17 mouse cellular contexts compared by ENCODE assay signal in genomic region chr3:94680783-94681182, GRCm38 (mm10). TPM values are rescaled to one million over a fixed set of nuclear protein-coding genes. Genes with fewer than 3 reads are reported as not detected.
A peak's percentile ranks its signal among the peaks of the same experiment; 100 is the strongest.
DNase-seq lines count a peak whose midpoint lies in the region; ATAC-seq and TF ChIP-seq lines count a peak whose summit lies in the region.
"Had no signal": no experiment of that assay in that cellular context is flagged by ENCODE, and none has a peak within 500 bp of the region (broad histone marks: within the 10 kb centered on the region; RNA-seq: fewer than 3 reads in every experiment).

No protein-coding gene starts in this region.

- ATAC-seq in liver, embryonic 11.5 days (replicated peaks; ENCODE audit: low FRiP score), result no peak
- peak; percentile 85 for ATAC-seq in stomach, postnatal 0 days (ENCODE audit: low FRiP score, low TSS enrichment)
- ATAC-seq in activated CD4-positive, CD25-positive, alpha-beta regulatory T cell, adult 4 months, result no peak
- ATAC-seq: forebrain, embryonic 15.5 days; midbrain, embryonic 16.5 days had no signal

- no peaks in the 10 kb centered on the region for H3K36me3 ChIP-seq in liver, adult 2 months (ENCODE audit: control insufficient read depth, insufficient read depth, low read length)
- H3K36me3 ChIP-seq in liver, embryonic 11.5 days (ENCODE audit: control insufficient read depth, insufficient read depth, low read length), result no peaks in the 10 kb centered on the region
- H3K36me3 ChIP-seq in stomach, postnatal 0 days (ENCODE audit: control insufficient read depth, insufficient read depth, low read length), result no peaks in the 10 kb centered on the region
- H3K36me3 ChIP-seq in kidney, adult 2 months (ENCODE audit: control insufficient read depth, insufficient read depth, low read length), result no peaks in the 10 kb centered on the region
- H3K36me3 ChIP-seq: embryonic facial prominence, embryonic 13.5 days; forebrain, embryonic 15.5 days; G1E; hindbrain, embryonic 15.5 days had no signal

- H3K9ac ChIP-seq in liver, adult 2 months (ENCODE audit: low read depth, low read length), result peak overlapping the region; percentile 79
- no peak overlapping the region for H3K9ac ChIP-seq in liver, embryonic 11.5 days (ENCODE audit: low read depth, low read length)
- no peak overlapping the region for H3K9ac ChIP-seq in stomach, postnatal 0 days (ENCODE audit: low read length)
- H3K9ac ChIP-seq: embryonic facial prominence, embryonic 13.5 days; forebrain, embryonic 15.5 days; hindbrain, embryonic 15.5 days; lung, embryonic 14.5 days had no signal

- H3K27me3 ChIP-seq in liver, adult 2 months (ENCODE audit: control insufficient read depth, insufficient read depth, low read length), result no peaks in the 10 kb centered on the region
- no peaks in the 10 kb centered on the region for H3K27me3 ChIP-seq in liver, embryonic 11.5 days (replicated peaks; ENCODE audit: control insufficient read depth, insufficient read depth, low read length)
- no peaks in the 10 kb centered on the region for H3K27me3 ChIP-seq in stomach, postnatal 0 days (ENCODE audit: control insufficient read depth, insufficient read depth, low read length)
- no peaks in the 10 kb centered on the region for H3K27me3 ChIP-seq in kidney, adult 2 months (replicated peaks; ENCODE audit: control insufficient read depth, insufficient read depth, low read length)
- H3K27me3 ChIP-seq: embryonic facial prominence, embryonic 13.5 days; forebrain, embryonic 15.5 days; hindbrain, embryonic 15.5 days had no signal

- TF ChIP-seq POLR2A in liver, adult 2 months (IDR thresholded peaks at IDR 0.05; ENCODE audit: extremely low read depth, insufficient read depth, low read length), result no peak
- no peak for TF ChIP-seq POLR2A in lung, adult 2 months (IDR thresholded peaks at IDR 0.05; ENCODE audit: borderline replicate concordance, extremely low read depth, low read depth, low read length)
- TF ChIP-seq POLR2A in kidney, adult 2 months (IDR thresholded peaks at IDR 0.05; ENCODE audit: low read depth, low read length), result no peak

- no peak overlapping the region for H3K4me2 ChIP-seq in liver, embryonic 11.5 days
- peak overlapping the region; percentile 24; the same call in 1 of the 2 replicates for H3K4me2 ChIP-seq in stomach, postnatal 0 days (replicated peaks; ENCODE audit: low read depth)
- H3K4me2 ChIP-seq: embryonic facial prominence, embryonic 13.5 days; forebrain, embryonic 15.5 days; hindbrain, embryonic 15.5 days; lung, embryonic 14.5 days had no signal

- TF ChIP-seq CTCF in liver, adult 2 months (IDR thresholded peaks at IDR 0.05; ENCODE audit: low read depth, low read length), result no peak
- no peak for TF ChIP-seq CTCF in lung, adult 2 months (IDR thresholded peaks at IDR 0.05; ENCODE audit: insufficient read depth, low read length)
- no peak for TF ChIP-seq CTCF in stomach, postnatal 0 days (IDR thresholded peaks at IDR 0.05; ENCODE audit: low read depth)
- no peak for TF ChIP-seq CTCF in kidney, adult 2 months (conservative IDR thresholded peaks at IDR 0.05; ENCODE audit: insufficient read depth, insufficient read length, low read depth, low read length)

- peaks cover 10% of the 10 kb centered on the region for H3K4me1 ChIP-seq in liver, adult 2 months (ENCODE audit: control insufficient read depth, insufficient read depth, low read length)
- H3K4me1 ChIP-seq in liver, embryonic 11.5 days (replicated peaks; ENCODE audit: control insufficient read depth, insufficient read depth, low read length), result peaks cover 5% of the 10 kb centered on the region
- H3K4me1 ChIP-seq in lung, adult 2 months (ENCODE audit: control insufficient read depth, insufficient read depth, low read length), result no peaks in the 10 kb centered on the region
- no peaks in the 10 kb centered on the region for H3K4me1 ChIP-seq in stomach, postnatal 0 days (replicated peaks; ENCODE audit: control insufficient read depth, insufficient read depth)
- H3K4me1 ChIP-seq in kidney, adult 2 months (ENCODE audit: control insufficient read depth, insufficient read depth, low read length), result peaks cover 15% of the 10 kb centered on the region; the same call in 1 of the 2 replicates
- H3K4me1 ChIP-seq: embryonic facial prominence, embryonic 13.5 days; forebrain, embryonic 15.5 days; hindbrain, embryonic 15.5 days had no signal

- peak overlapping the region; percentile 91 for H3K27ac ChIP-seq in liver, adult 2 months (replicated peaks; ENCODE audit: insufficient read depth, low read depth, low read length)
- H3K27ac ChIP-seq in liver, embryonic 11.5 days (ENCODE audit: low read depth, low read length), result no peak overlapping the region
- H3K27ac ChIP-seq in stomach, postnatal 0 days (replicated peaks), result no peak overlapping the region; the same call in 1 of the 2 replicates
- no peak overlapping the region for H3K27ac ChIP-seq in kidney, adult 2 months (ENCODE audit: insufficient read depth, low read depth, low read length)
- H3K27ac ChIP-seq: embryonic facial prominence, embryonic 13.5 days; forebrain, embryonic 15.5 days; hindbrain, embryonic 15.5 days had no signal

- no peaks in the 10 kb centered on the region for H3K9me3 ChIP-seq in liver, embryonic 11.5 days (ENCODE audit: control insufficient read depth, low read length)
- no peaks in the 10 kb centered on the region for H3K9me3 ChIP-seq in stomach, postnatal 0 days (ENCODE audit: control insufficient read depth, low read length)
- H3K9me3 ChIP-seq: embryonic facial prominence, embryonic 13.5 days; forebrain, embryonic 15.5 days; G1E; hindbrain, embryonic 15.5 days had no signal

- peaks cover 3% of the 10 kb centered on the region; the same call in 1 of the 2 replicates for H3K79me2 ChIP-seq in liver, adult 2 months (ENCODE audit: control insufficient read depth, insufficient read depth, low read length)

- peak overlapping the region; percentile 41 for H3K4me3 ChIP-seq in liver, adult 2 months (ENCODE audit: insufficient read depth, low read depth, low read length)
- no peak overlapping the region for H3K4me3 ChIP-seq in liver, embryonic 11.5 days (ENCODE audit: low read depth, low read length)
- no peak overlapping the region for H3K4me3 ChIP-seq in lung, adult 2 months (replicated peaks; ENCODE audit: extremely low read depth, low read depth, low read length)
- H3K4me3 ChIP-seq in stomach, postnatal 0 days (ENCODE audit: low read depth, low read length), result no peak overlapping the region
- H3K4me3 ChIP-seq in kidney, adult 2 months (ENCODE audit: insufficient read depth, low read depth, low read length), result no peak overlapping the region
- H3K4me3 ChIP-seq: embryonic facial prominence, embryonic 13.5 days; forebrain, embryonic 15.5 days; hindbrain, embryonic 15.5 days had no signal

- peak; percentile 76 for DNase-seq in liver, adult 2 months (ENCODE audit: extremely low read depth, low read depth, low spot score)
- DNase-seq in liver, embryonic 11.5 days (ENCODE audit: low spot score), result no peak
- peak; percentile 52 for DNase-seq in adipocyte (ENCODE audit: low spot score)
- DNase-seq in lung, adult 2 months, result peak; percentile 49
- DNase-seq in stomach, postnatal 0 days (ENCODE audit: low spot score), result peak; percentile 51
- no peak for DNase-seq in kidney, adult 2 months
- DNase-seq: cerebellum, postnatal 10 days; lung, embryonic 14.5 days; thymus, adult 2 months had no signal

- TF ChIP-seq EP300 in stomach, postnatal 0 days (optimal IDR thresholded peaks at IDR 0.05), result no peak

- 23% methylated on average over 16 of the region's 16 CpGs for WGBS in liver, adult 2 months
- 85% methylated on average over 16 of the region's 16 CpGs for WGBS in liver, embryonic 11.5 days
- 56% methylated on average over 16 of the region's 16 CpGs for WGBS in lung, adult 2 months
- WGBS in stomach, postnatal 0 days, result 66% methylated on average over 16 of the region's 16 CpGs
- 75% methylated on average over 16 of the region's 16 CpGs for WGBS in kidney, adult 2 months

RNA-seq across cellular contexts. Expression of gene Selenbp2, which starts 12.6 kb away (rescaled TPM):
- total RNA-seq in liver, adult 2 months (2014; rRNA removed), result 57.4 and 86.2 TPM in 2 replicates
- 24.5 and 148 TPM in 2 replicates for polyA plus RNA-seq in liver, adult 2 months (2012; rRNA removed)
- polyA plus RNA-seq in liver, embryonic 11.5 days (2014; fragmentation: Nextera tagmentation; extraction: Ambion mirVana), result 1.7 and 2.6 TPM in 2 replicates
- 7.2 and 16.1 TPM in 2 replicates for polyA plus RNA-seq in lung, adult 2 months (2012; rRNA removed)
- polyA plus RNA-seq in stomach, postnatal 0 days (2015; fragmentation: Nextera tagmentation; extraction: Ambion mirVana), result 37.3 and 42.0 TPM in 2 replicates
- polyA plus RNA-seq in activated CD4-positive, CD25-positive, alpha-beta regulatory T cell, adult 4 months (2017; shearing (Covaris generic)), result not detected
- polyA plus RNA-seq in kidney, adult 2 months (2012; rRNA removed), result 22.6 and 26.7 TPM in 2 replicates
- polyA plus RNA-seq: midbrain, embryonic 16.5 days had no signal

RNA-seq across cellular contexts. Expression of gene Tuft1, which starts 22.1 kb away (rescaled TPM):
- 2.1 and 2.6 TPM in 2 replicates for total RNA-seq in liver, adult 2 months (2014; rRNA removed)
- 2.6 and 7.3 TPM in 2 replicates for polyA plus RNA-seq in liver, adult 2 months (2012; rRNA removed)
- polyA plus RNA-seq in liver, embryonic 11.5 days (2014; fragmentation: Nextera tagmentation; extraction: Ambion mirVana), result 7.7 and 8.8 TPM in 2 replicates
- 12.8 and 22.1 TPM in 2 replicates for polyA plus RNA-seq in lung, adult 2 months (2012; rRNA removed)
- polyA plus RNA-seq in stomach, postnatal 0 days (2015; fragmentation: Nextera tagmentation; extraction: Ambion mirVana), result 39.7 and 43.4 TPM in 2 replicates
- 1 to 10 TPM; 2.3 to 2.4 TPM for polyA plus RNA-seq in activated CD4-positive, CD25-positive, alpha-beta regulatory T cell, adult 4 months (2017; shearing (Covaris generic))
- 15.3 and 15.9 TPM in 2 replicates for polyA plus RNA-seq in kidney, adult 2 months (2012; rRNA removed)

RNA-seq across cellular contexts. Expression of gene Gm10972, which starts 37.9 kb away (rescaled TPM):
- not detected in 2 replicates for total RNA-seq in liver, adult 2 months (2014; rRNA removed)
- polyA plus RNA-seq in liver, adult 2 months (2012; rRNA removed), result not detected in 2 replicates
- polyA plus RNA-seq in liver, embryonic 11.5 days (2014; fragmentation: Nextera tagmentation; extraction: Ambion mirVana), result not detected in 2 replicates
- polyA plus RNA-seq in lung, adult 2 months (2012; rRNA removed), result not detected in 2 replicates
- polyA plus RNA-seq in stomach, postnatal 0 days (2015; fragmentation: Nextera tagmentation; extraction: Ambion mirVana), result not detected in 2 replicates
- not detected for polyA plus RNA-seq in activated CD4-positive, CD25-positive, alpha-beta regulatory T cell, adult 4 months (2017; shearing (Covaris generic))
- polyA plus RNA-seq in kidney, adult 2 months (2012; rRNA removed), result not detected in 2 replicates
- total RNA-seq: G1E; gastrocnemius, postnatal 4 days had no signal
- polyA plus RNA-seq: brain, embryonic 14.5 days; embryonic facial prominence, embryonic 13.5 days; forebrain, embryonic 15.5 days; G1E; hindbrain, embryonic 15.5 days; lung, embryonic 14.5 days; midbrain, embryonic 16.5 days; thymus, adult 2 months had no signal

Comparison
In these comparisons a context has a peak if more than half of its experiments do, and no peak if none do; other contexts are left out.
1. DNase-seq: peak in liver, adult 2 months (single experiment), adipocyte (single experiment), lung, adult 2 months (single experiment) and stomach, postnatal 0 days (single experiment); none in liver, embryonic 11.5 days (single experiment) and kidney, adult 2 months (single experiment).